Mouse (Mus musculus): ENCODE measurements at regions not wholly inside any gene's neighbourhood (a gene's known extent, or its start where the extent isn't known, plus 50 kb on each side); places are given as distances from the start of the nearest gene placed in this dataset.

GRCm38 (mm10) chr2:45859445-45859844 is 742.2 kb upstream of the Zeb2 start:
- Histone ChIP-seq H3K27me3 (replicated peaks; ENCODE audit: control insufficient read depth, insufficient read depth, low read length) (no peaks in the 10 kb centered on the region), H3K36me3 (ENCODE audit: control insufficient read depth, insufficient read depth) (no peaks in the 10 kb centered on the region), H3K4me3 (ENCODE audit: low read depth, low read length) (no peak overlapping the region), H3K4me1 (replicated peaks; ENCODE audit: control insufficient read depth, insufficient read depth, low read length) (no peaks in the 10 kb centered on the region), H3K4me2 (replicated peaks; ENCODE audit: low read depth) (no peak overlapping the region), H3K9me3 (ENCODE audit: control insufficient read depth) (no peaks in the 10 kb centered on the region), H3K9ac (ENCODE audit: low read depth, low read length) (no peak overlapping the region), H3K27ac (ENCODE audit: low read depth, low read length) (no peak overlapping the region)
- WGBS, result 80% methylated on average over 6 of the region's 6 CpGs
- no peak for TF ChIP-seq CTCF (IDR thresholded peaks at IDR 0.05; ENCODE audit: low read depth)
- no peak for ATAC-seq

GRCm38 (mm10) chr2:45850018-45850605 is 732.9 kb upstream of the Zeb2 start:
- Histone ChIP-seq H3K9me3 (ENCODE audit: control insufficient read depth) (no peaks in the 10 kb centered on the region), H3K27me3 (replicated peaks; ENCODE audit: control insufficient read depth, insufficient read depth, low read length) (no peaks in the 10 kb centered on the region), H3K9ac (ENCODE audit: low read depth, low read length) (no peak overlapping the region), H3K4me3 (ENCODE audit: low read depth, low read length) (no peak overlapping the region), H3K36me3 (ENCODE audit: control insufficient read depth, insufficient read depth) (no peaks in the 10 kb centered on the region), H3K4me1 (replicated peaks; ENCODE audit: control insufficient read depth, insufficient read depth, low read length) (no peaks in the 10 kb centered on the region), H3K27ac (ENCODE audit: low read depth, low read length) (no peak overlapping the region), H3K4me2 (replicated peaks; ENCODE audit: low read depth) (no peak overlapping the region)
- TF ChIP-seq CTCF (IDR thresholded peaks at IDR 0.05; ENCODE audit: low read depth), result no peak
- 93% methylated on average over 6 of the region's 6 CpGs for WGBS
- ATAC-seq, result no peak

GRCm38 (mm10) chr2:45840389-45840788 is 723.2 kb upstream of the Zeb2 start:
- H3K27me3 ChIP-seq (replicated peaks; ENCODE audit: control insufficient read depth, insufficient read depth, low read length), result no peaks in the 10 kb centered on the region
- H3K36me3 ChIP-seq (ENCODE audit: control insufficient read depth, insufficient read depth), result no peaks in the 10 kb centered on the region
- no peak overlapping the region for H3K9ac ChIP-seq (ENCODE audit: low read depth, low read length)
- H3K4me3 ChIP-seq (ENCODE audit: low read depth, low read length), result no peak overlapping the region
- no peak overlapping the region for H3K27ac ChIP-seq (ENCODE audit: low read depth, low read length)
- ATAC-seq, result no peak
- no peak overlapping the region for H3K4me2 ChIP-seq (replicated peaks; ENCODE audit: low read depth)
- no peak for TF ChIP-seq CTCF (IDR thresholded peaks at IDR 0.05; ENCODE audit: low read depth)
- H3K9me3 ChIP-seq (ENCODE audit: control insufficient read depth), result no peaks in the 10 kb centered on the region
- no peaks in the 10 kb centered on the region for H3K4me1 ChIP-seq (replicated peaks; ENCODE audit: control insufficient read depth, insufficient read depth, low read length)

GRCm38 (mm10) chr2:45836546-45837221 is 719.5 kb upstream of the Zeb2 start:
- Histone ChIP-seq H3K27ac (ENCODE audit: low read depth, low read length) (no peak overlapping the region), H3K9ac (ENCODE audit: low read depth, low read length) (no peak overlapping the region), H3K27me3 (replicated peaks; ENCODE audit: control insufficient read depth, insufficient read depth, low read length) (no peaks in the 10 kb centered on the region), H3K36me3 (ENCODE audit: control insufficient read depth, insufficient read depth) (no peaks in the 10 kb centered on the region), H3K4me3 (ENCODE audit: low read depth, low read length) (no peak overlapping the region), H3K4me1 (replicated peaks; ENCODE audit: control insufficient read depth, insufficient read depth, low read length) (no peaks in the 10 kb centered on the region), H3K4me2 (replicated peaks; ENCODE audit: low read depth) (no peak overlapping the region), H3K9me3 (ENCODE audit: control insufficient read depth) (no peaks in the 10 kb centered on the region)
- no peak for TF ChIP-seq CTCF (IDR thresholded peaks at IDR 0.05; ENCODE audit: low read depth)
- no peak for ATAC-seq
- WGBS, result 72% methylated on average over 6 of the region's 6 CpGs

- no peak for ATAC-seq
- WGBS, result 71% methylated on average over 8 of the region's 8 CpGs
- H3K4me1 ChIP-seq (replicated peaks; ENCODE audit: control insufficient read depth, insufficient read depth, low read length), result no peaks in the 10 kb centered on the region
- no peaks in the 10 kb centered on the region for H3K36me3 ChIP-seq (ENCODE audit: control insufficient read depth, insufficient read depth)
- no peak overlapping the region for H3K4me2 ChIP-seq (replicated peaks; ENCODE audit: low read depth)
- H3K9me3 ChIP-seq (ENCODE audit: control insufficient read depth), result no peaks in the 10 kb centered on the region
- no peak for TF ChIP-seq CTCF (IDR thresholded peaks at IDR 0.05; ENCODE audit: low read depth)
- no peak overlapping the region for H3K27ac ChIP-seq (ENCODE audit: low read depth, low read length)
- H3K4me3 ChIP-seq (ENCODE audit: low read depth, low read length), result no peak overlapping the region
- no peaks in the 10 kb centered on the region for H3K27me3 ChIP-seq (replicated peaks; ENCODE audit: control insufficient read depth, insufficient read depth, low read length)
- no peak overlapping the region for H3K9ac ChIP-seq (ENCODE audit: low read depth, low read length)
These were observed 700.9 kb upstream of the Zeb2 start for GRCm38 (mm10) chr2:45817945-45818719.

GRCm38 (mm10) chr2:45814741-45815140 is 697.5 kb upstream of the Zeb2 start:
- Histone ChIP-seq H3K36me3 (ENCODE audit: control insufficient read depth, insufficient read depth) (no peaks in the 10 kb centered on the region), H3K27ac (ENCODE audit: low read depth, low read length) (no peak overlapping the region), H3K4me1 (replicated peaks; ENCODE audit: control insufficient read depth, insufficient read depth, low read length) (no peaks in the 10 kb centered on the region), H3K27me3 (replicated peaks; ENCODE audit: control insufficient read depth, insufficient read depth, low read length) (no peaks in the 10 kb centered on the region), H3K9ac (ENCODE audit: low read depth, low read length) (no peak overlapping the region), H3K4me3 (ENCODE audit: low read depth, low read length) (no peak overlapping the region), H3K9me3 (ENCODE audit: control insufficient read depth) (no peaks in the 10 kb centered on the region), H3K4me2 (replicated peaks; ENCODE audit: low read depth) (no peak overlapping the region)
- whole genome bisulfite sequencing, result 88% methylated on average over 4 of the region's 4 CpGs
- TF ChIP-seq CTCF (IDR thresholded peaks at IDR 0.05; ENCODE audit: low read depth), result no peak
- no peak for ATAC-seq
